Mouse (Mus musculus): Measurements from ENCODE around the gene Ddx11. TPM values are rescaled to one million over a fixed set of nuclear protein-coding genes. Genes with fewer than 3 reads are reported as not detected.
"Not testable (repeated sequence)": the region's sequence is repeated elsewhere in the genome, so short reads cannot be mapped to it uniquely, and the experiment has no call there.

The Ddx11 gene
- total RNA-seq, 2 experiments from 2014 or later = 0.38 to 1.5 TPM

GRCm38 (mm10) chr17:66123816-66124610 lies 693 bp downstream of the Ddx11 start:
- peak overlapping the region; percentile 87 for H3K27ac ChIP-seq

GRCm38 (mm10) chr17:66125211-66125610 lies 1.9 kb downstream of the Ddx11 start:
- TF ChIP-seq CTCF (IDR thresholded peaks at IDR 0.05) = no peak

More at GRCm38 (mm10) chr17:66123816-66124610, 693 bp downstream of the Ddx11 start:
- peak overlapping the region; percentile 91 for H3K4me3 ChIP-seq
- intact Hi-C loops (cut with DNase I) = no loop called here
- DNase-seq = no peak
- no peak for TF ChIP-seq CTCF (IDR thresholded peaks at IDR 0.05)

GRCm38 (mm10) chr17:66130371-66130770 lies 7.1 kb downstream of the Ddx11 start:
- TF ChIP-seq CTCF (IDR thresholded peaks at IDR 0.05) = no peak

More at GRCm38 (mm10) chr17:66125211-66125610, 1.9 kb downstream of the Ddx11 start:
- intact Hi-C loops (cut with DNase I) = no loop called here
- Histone ChIP-seq H3K4me3 (no peak overlapping the region), H3K27ac (no peak overlapping the region)
- DNase-seq = no peak

GRCm38 (mm10) chr17:66131212-66131611 lies 7.9 kb downstream of the Ddx11 start:
- H3K4me3 ChIP-seq = no peak overlapping the region
- H3K27ac ChIP-seq = no peak overlapping the region
- no peak for DNase-seq
- intact Hi-C loops (cut with DNase I) = no loop called here
- no peak for TF ChIP-seq CTCF (IDR thresholded peaks at IDR 0.05)

More at GRCm38 (mm10) chr17:66130371-66130770, 7.1 kb downstream of the Ddx11 start:
- no peak for DNase-seq
- no peak overlapping the region for H3K27ac ChIP-seq
- intact Hi-C loops (cut with DNase I) = no loop called here
- H3K4me3 ChIP-seq = no peak overlapping the region

- H3K4me3 ChIP-seq; intact Hi-C loops (cut with DNase I); DNase-seq; H3K27ac ChIP-seq: not testable (repeated sequence)
Observed at GRCm38 (mm10) chr17:66152706-66153662, 29.7 kb downstream of the Ddx11 start.

GRCm38 (mm10) chr17:66153735-66154423 lies 30.6 kb downstream of the Ddx11 start:
- H3K4me3 ChIP-seq; DNase-seq; H3K27ac ChIP-seq; intact Hi-C loops (cut with DNase I): not testable (repeated sequence)

- intact Hi-C loops (cut with DNase I) = loop anchor here (5.0 kb wide), 1 partner anchor 332 kb away; no protein-coding TSS in a partner anchor
- Histone ChIP-seq H3K4me3 (no peak overlapping the region), H3K27ac (no peak overlapping the region)
- TF ChIP-seq CTCF (IDR thresholded peaks at IDR 0.05) = no peak
- no peak for DNase-seq
Observed at GRCm38 (mm10) chr17:66154876-66155275, 31.6 kb downstream of the Ddx11 start.

- DNase-seq = no peak
- no peak for TF ChIP-seq CTCF (IDR thresholded peaks at IDR 0.05)
- no peak overlapping the region for H3K4me3 ChIP-seq
- no peak overlapping the region for H3K27ac ChIP-seq
- intact Hi-C loops (cut with DNase I) = loop anchor here (5.0 kb wide), 1 partner anchor 329 kb away; no protein-coding TSS in a partner anchor
Observed at GRCm38 (mm10) chr17:66158271-66158670, 35.0 kb downstream of the Ddx11 start.

GRCm38 (mm10) chr17:66167141-66167540 lies 43.8 kb downstream of the Ddx11 start:
- DNase-seq; H3K27ac ChIP-seq; intact Hi-C loops (cut with DNase I); H3K4me3 ChIP-seq: not testable (repeated sequence)

- intact Hi-C loops (cut with DNase I); DNase-seq; H3K27ac ChIP-seq; H3K4me3 ChIP-seq: not testable (repeated sequence)
Observed at GRCm38 (mm10) chr17:66170971-66171370, 47.7 kb downstream of the Ddx11 start.

GRCm38 (mm10) chr17:66190577-66190976 lies 67.3 kb downstream of the Ddx11 start:
- H3K4me3 ChIP-seq = no peak overlapping the region
- intact Hi-C loops (cut with DNase I) = no loop called here
- H3K27ac ChIP-seq = no peak overlapping the region
- no peak for DNase-seq
- no peak for TF ChIP-seq CTCF (IDR thresholded peaks at IDR 0.05)

- TF ChIP-seq CTCF (IDR thresholded peaks at IDR 0.05) = peak; percentile 51
- no peak for DNase-seq
- Histone ChIP-seq H3K27ac (no peak overlapping the region), H3K4me3 (no peak overlapping the region)
- intact Hi-C loops (cut with DNase I) = no loop called here
Observed at GRCm38 (mm10) chr17:66197041-66197440, 73.7 kb downstream of the Ddx11 start.

Other genes with a start within 250 kb of the Ddx11 start
- 10 to 100 TPM; 21.6 to 23.8 TPM for gene Ralbp1, start 237.7 kb upstream of the Ddx11 start, total RNA-seq (2021)
- gene Twsg1, start 172.3 kb upstream of the Ddx11 start, total RNA-seq (2021) = 10 to 100 TPM; 25.2 to 31.6 TPM
- gene Ankrd12, start 46.4 kb upstream of the Ddx11 start, total RNA-seq (2021) = 10 to 100 TPM; 12.6 to 12.8 TPM
- gene Ndufv2, start 22.0 kb upstream of the Ddx11 start, total RNA-seq (2021) = 100 to 1,000 TPM; 610 to 870 TPM
- gene Washc1, start 12.0 kb upstream of the Ddx11 start, total RNA-seq (2021) = 10 to 100 TPM; 16.4 to 18.7 TPM